Mouse (Mus musculus): ENCODE measurements around the gene Ndufaf4. TPM values are rescaled to one million over a fixed set of nuclear protein-coding genes. Genes with fewer than 3 reads are reported as not detected.

The Ndufaf4 gene
- 1.2 and 1.3 TPM in 2 replicates for polyA plus RNA-seq (2012; rRNA removed)

DNA sequence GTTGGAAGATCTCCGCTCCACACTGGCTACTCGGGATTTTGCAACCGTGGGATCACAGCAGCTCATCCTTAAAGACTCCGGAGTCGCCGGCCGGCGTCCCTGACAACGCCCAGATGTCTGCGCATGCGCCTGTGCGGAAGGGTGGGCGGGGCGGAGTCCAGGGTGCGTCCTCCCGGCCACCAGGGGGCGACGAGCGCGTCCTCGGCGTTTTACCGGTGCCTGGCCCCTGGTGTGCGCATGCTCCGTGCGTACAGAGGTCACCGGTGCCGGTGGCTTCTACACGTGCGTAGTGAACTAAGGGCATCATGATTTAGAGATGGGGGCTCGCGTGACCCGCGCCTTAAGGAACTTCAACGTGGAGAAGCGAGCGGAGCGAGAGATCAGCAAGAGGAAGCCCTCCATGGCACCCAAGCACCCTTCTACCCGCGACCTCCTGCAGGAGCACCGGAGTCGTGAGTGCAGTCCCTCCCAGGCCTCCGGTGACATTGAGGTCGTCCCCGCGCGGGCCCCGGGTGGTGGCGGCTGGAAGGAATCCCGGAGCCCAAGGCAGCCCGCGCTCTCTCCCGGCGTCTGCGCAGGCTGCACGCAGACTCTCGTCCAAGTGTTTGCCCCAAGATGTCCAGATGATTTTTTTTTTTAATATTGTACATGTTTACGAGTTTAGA is at the start of gene Ndufaf4:
Gene Ndufaf4 (plus strand): TSS at position 233 of the 665 bp plus-strand sequence.

GRCm38 (mm10) chr4:24850401-24851325 is 47.2 kb upstream of the Ndufaf4 start, which contains the start of gene Klhl32:
TSS of gene Klhl32 (minus strand) at chr4:24851124.

Other genes with a start within 250 kb of the Ndufaf4 start
- 0.38 and 0.63 TPM in 2 replicates for gene Klhl32, start 47.0 kb upstream of the Ndufaf4 start, polyA plus RNA-seq (2012; rRNA removed)
- 0.23 and 1.0 TPM in 2 replicates for gene Gpr63, start 68.3 kb downstream of the Ndufaf4 start, polyA plus RNA-seq (2012; rRNA removed)